ENCODE assay signal across 8 mouse cellular contexts in genomic region chr4:151932576-151933504, GRCm38 (mm10). TPM values are rescaled to one million over a fixed set of nuclear protein-coding genes. Genes with fewer than 3 reads are reported as not detected.
A peak's percentile ranks its signal among the peaks of the same experiment; 100 is the strongest.
DNase-seq lines count a peak whose midpoint lies in the region; ATAC-seq and TF ChIP-seq lines count a peak whose summit lies in the region.

No protein-coding gene starts in this region.

- peaks cover 28% of the 10 kb centered on the region for H3K79me2 ChIP-seq in liver, adult 2 months (ENCODE audit: control insufficient read depth, insufficient read depth, low read length)

- H3K4me2 ChIP-seq in forebrain, embryonic 11.5 days (ENCODE audit: low read depth, low read length, severe bottlenecking), result no peak overlapping the region; the same call in 1 of the 2 replicates
- H3K4me2 ChIP-seq in liver, embryonic 11.5 days, result peak overlapping the region; percentile 48
- peak overlapping the region; percentile 51 for H3K4me2 ChIP-seq in stomach, embryonic 16.5 days (ENCODE audit: low read depth, low read length)

- no peak overlapping the region for H3K27ac ChIP-seq in liver, adult 2 months (replicated peaks; ENCODE audit: insufficient read depth, low read depth, low read length)
- no peak overlapping the region for H3K27ac ChIP-seq in forebrain, embryonic 11.5 days (ENCODE audit: low read depth, low read length)
- peak overlapping the region; percentile 21 for H3K27ac ChIP-seq in liver, embryonic 11.5 days (ENCODE audit: low read depth, low read length)
- H3K27ac ChIP-seq in stomach, embryonic 16.5 days (ENCODE audit: low read length), result no peak overlapping the region
- H3K27ac ChIP-seq in layer of hippocampus, adult 2 months, result no peak overlapping the region

- H3K4me1 ChIP-seq in liver, adult 2 months (ENCODE audit: control insufficient read depth, insufficient read depth, low read length), result peaks cover 22% of the 10 kb centered on the region
- H3K4me1 ChIP-seq in forebrain, embryonic 11.5 days (replicated peaks; ENCODE audit: control insufficient read depth, insufficient read depth, low read length), result 0 out of 2 replicates have a peak, but pooled peaks cover 2% of the 10 kb centered on the region
- H3K4me1 ChIP-seq in liver, embryonic 11.5 days (replicated peaks; ENCODE audit: control insufficient read depth, insufficient read depth, low read length), result peaks cover 27% of the 10 kb centered on the region
- H3K4me1 ChIP-seq in stomach, embryonic 16.5 days (ENCODE audit: control insufficient read depth, insufficient read depth, low read length), result peaks cover 15% of the 10 kb centered on the region

- peak; percentile 66 for ATAC-seq in forebrain, embryonic 11.5 days (replicated peaks; ENCODE audit: low FRiP score)
- peak; percentile 3; the same call in 1 of the 2 replicates for ATAC-seq in liver, embryonic 11.5 days (replicated peaks; ENCODE audit: low FRiP score)
- no peak for ATAC-seq in stomach, embryonic 16.5 days (ENCODE audit: insufficient read depth, low FRiP score)

- no peaks in the 10 kb centered on the region for H3K36me3 ChIP-seq in liver, adult 2 months (ENCODE audit: control insufficient read depth, insufficient read depth, low read length)
- H3K36me3 ChIP-seq in forebrain, embryonic 11.5 days (ENCODE audit: control insufficient read depth, insufficient read depth, low read length), result no peaks in the 10 kb centered on the region
- H3K36me3 ChIP-seq in liver, embryonic 11.5 days (ENCODE audit: control insufficient read depth, insufficient read depth, low read length), result peaks cover 2% of the 10 kb centered on the region; the same call in 1 of the 2 replicates
- no peaks in the 10 kb centered on the region for H3K36me3 ChIP-seq in stomach, embryonic 16.5 days (ENCODE audit: control insufficient read depth, insufficient read depth, low read length)

- peak overlapping the region; percentile 96 for H3K4me3 ChIP-seq in liver, adult 2 months (ENCODE audit: insufficient read depth, low read depth, low read length)
- H3K4me3 ChIP-seq in forebrain, embryonic 11.5 days (ENCODE audit: low read depth, low read length), result no peak overlapping the region; the same call in 1 of the 2 replicates
- H3K4me3 ChIP-seq in liver, embryonic 11.5 days (ENCODE audit: low read depth, low read length), result peak overlapping the region; percentile 100
- 0 out of 2 replicates have a peak overlapping the region, but pooled peaks have one; percentile 100 for H3K4me3 ChIP-seq in stomach, embryonic 16.5 days (replicated peaks; ENCODE audit: low read length)
- H3K4me3 ChIP-seq in layer of hippocampus, adult 2 months, result no peak overlapping the region

- TF ChIP-seq CTCF in liver, adult 2 months (IDR thresholded peaks at IDR 0.05; ENCODE audit: low read depth, low read length), result no peak
- TF ChIP-seq CTCF in layer of hippocampus, adult 2 months (conservative IDR thresholded peaks at IDR 0.05), result no peak

- H3K9me3 ChIP-seq in forebrain, embryonic 11.5 days (ENCODE audit: control insufficient read depth, low read length), result no peaks in the 10 kb centered on the region
- H3K9me3 ChIP-seq in liver, embryonic 11.5 days (ENCODE audit: control insufficient read depth, low read length), result no peaks in the 10 kb centered on the region
- H3K9me3 ChIP-seq in stomach, embryonic 16.5 days (replicated peaks; ENCODE audit: control insufficient read depth, low read length), result no peaks in the 10 kb centered on the region

- no peaks in the 10 kb centered on the region for H3K27me3 ChIP-seq in liver, adult 2 months (ENCODE audit: control insufficient read depth, insufficient read depth, low read length)
- no peaks in the 10 kb centered on the region for H3K27me3 ChIP-seq in forebrain, embryonic 11.5 days (ENCODE audit: control insufficient read depth, insufficient read depth, low read length)
- H3K27me3 ChIP-seq in liver, embryonic 11.5 days (replicated peaks; ENCODE audit: control insufficient read depth, insufficient read depth, low read length), result 0 out of 2 replicates have a peak, but pooled peaks cover 2% of the 10 kb centered on the region
- no peaks in the 10 kb centered on the region for H3K27me3 ChIP-seq in stomach, embryonic 16.5 days (ENCODE audit: control insufficient read depth, insufficient read depth, low read length)

- H3K9ac ChIP-seq in liver, adult 2 months (ENCODE audit: low read depth, low read length), result peak overlapping the region; percentile 45
- H3K9ac ChIP-seq in forebrain, embryonic 11.5 days (ENCODE audit: low read length), result no peak overlapping the region
- H3K9ac ChIP-seq in liver, embryonic 11.5 days (ENCODE audit: low read depth, low read length), result peak overlapping the region; percentile 48
- no peak overlapping the region for H3K9ac ChIP-seq in stomach, embryonic 16.5 days (ENCODE audit: low read length)

- DNase-seq in liver, adult 2 months (ENCODE audit: extremely low read depth, low read depth, low spot score), result no peak
- DNase-seq in liver, result no peak
- DNase-seq in forebrain, embryonic 11.5 days (ENCODE audit: low spot score), result no peak
- DNase-seq in liver, embryonic 11.5 days (ENCODE audit: low spot score), result no peak
- DNase-seq in right cerebral cortex, postnatal 10 days (ENCODE audit: low spot score in 2 of 2), result no peak
- DNase-seq in layer of hippocampus, adult 2 months (ENCODE audit: low spot score in 2 of 2), result no peak
- DNase-seq in left cerebral cortex, adult 9 months (ENCODE audit: low spot score in 2 of 2), result no peak

- 73% methylated on average over 13 of the region's 13 CpGs for WGBS in liver, adult 2 months
- 80% methylated on average over 13 of the region's 13 CpGs for WGBS in forebrain, embryonic 11.5 days
- WGBS in liver, embryonic 11.5 days, result 75% methylated on average over 13 of the region's 13 CpGs
- WGBS in stomach, embryonic 16.5 days, result 77% methylated on average over 13 of the region's 13 CpGs

- TF ChIP-seq POLR2A in liver, adult 2 months (IDR thresholded peaks at IDR 0.05; ENCODE audit: extremely low read depth, insufficient read depth, low read length), result no peak

RNA-seq across cellular contexts. Expression of gene Dnajc11, which starts 0.7 kb away (rescaled TPM):
- 23.9 and 27.4 TPM in 2 replicates for total RNA-seq in liver, adult 2 months (2014; rRNA removed)
- 47.9 and 52.6 TPM in 2 replicates for polyA plus RNA-seq in liver, adult 2 months (2012; rRNA removed)
- 94.4 and 96.9 TPM in 2 replicates for polyA plus RNA-seq in forebrain, embryonic 11.5 days (2014; fragmentation: Nextera tagmentation; extraction: Ambion mirVana)
- 101 and 102 TPM in 2 replicates for polyA plus RNA-seq in liver, embryonic 11.5 days (2014; fragmentation: Nextera tagmentation; extraction: Ambion mirVana)
- 62.4 and 62.7 TPM in 2 replicates for polyA plus RNA-seq in stomach, embryonic 16.5 days (2015; fragmentation: Nextera tagmentation; extraction: Ambion mirVana)
- 10 to 100 TPM; 68.2 to 69.1 TPM for total RNA-seq in layer of hippocampus, adult 2 months (2021)

RNA-seq across cellular contexts. Expression of gene Thap3, which starts 56.0 kb away (rescaled TPM):
- 7.9 and 8.0 TPM in 2 replicates for total RNA-seq in liver, adult 2 months (2014; rRNA removed)
- 20.8 and 24.1 TPM in 2 replicates for polyA plus RNA-seq in liver, adult 2 months (2012; rRNA removed)
- polyA plus RNA-seq in forebrain, embryonic 11.5 days (2014; fragmentation: Nextera tagmentation; extraction: Ambion mirVana), result 25.1 and 28.9 TPM in 2 replicates
- 14.3 and 14.5 TPM in 2 replicates for polyA plus RNA-seq in liver, embryonic 11.5 days (2014; fragmentation: Nextera tagmentation; extraction: Ambion mirVana)
- 31.8 and 35.7 TPM in 2 replicates for polyA plus RNA-seq in stomach, embryonic 16.5 days (2015; fragmentation: Nextera tagmentation; extraction: Ambion mirVana)
- 10 to 100 TPM; 26.8 to 29.7 TPM for total RNA-seq in layer of hippocampus, adult 2 months (2021)

Comparison
In these comparisons a context has a peak if more than half of its experiments do, and no peak if none do; other contexts are left out.
1. H3K4me3 ChIP-seq: peak in liver, adult 2 months (single experiment), liver, embryonic 11.5 days (single experiment) and stomach, embryonic 16.5 days (single experiment); none in forebrain, embryonic 11.5 days (single experiment) and layer of hippocampus, adult 2 months (single experiment).
2. H3K9ac ChIP-seq: peak in liver, adult 2 months (single experiment) and liver, embryonic 11.5 days (single experiment); none in forebrain, embryonic 11.5 days (single experiment) and stomach, embryonic 16.5 days (single experiment).